Mouse (Mus musculus) embryonic fibroblast, embryonic 13.5 days (primary cell): ENCODE data around the gene Sncb.

ENCODE experiments used
- CTCF ChIP-seq: IDR thresholded peaks from 2 replicates; pipeline ENCODE4 v1.5.1; 2011; ENCODE audit warnings: mild to moderate bottlenecking, control low read depth, low read length, moderate library complexity, borderline replicate concordance; ENCODE audit not compliant: insufficient read depth
- POLR2A ChIP-seq: IDR thresholded peaks from 2 replicates; pipeline ENCODE4 v1.6.1; 2011; ENCODE audit warnings: low read depth, mild to moderate bottlenecking, control low read depth, low read length, moderate library complexity

- no peak for TF ChIP-seq POLR2A
- TF ChIP-seq CTCF = no peak
These were observed 10.2 kb downstream of the Sncb start for GRCm38 (mm10) chr13:54756156-54756712.
